Mouse (Mus musculus) MEL (cell line): ENCODE data around the gene Spz1. TPM values are rescaled to one million over a fixed set of nuclear protein-coding genes. Genes with fewer than 3 reads are reported as not detected.

Experiments used
- DNase-seq: peaks from one replicate; pipeline ENCODE4 v3.0.0; 2011; ENCODE audit warnings: low read depth, low spot score
- H3K27ac ChIP-seq: 2 replicates; pipeline ENCODE4 v1.5.1; 2012; ENCODE audit warnings: low read depth, mild to moderate bottlenecking, control low read depth, low read length, moderate library complexity; ENCODE audit not compliant: control insufficient read depth
- H3K27me3 ChIP-seq, 2 experiments: fragments of 150-350 bp in 1 of 2; sonication (generic) in 1 of 2; 2 replicates each; pipeline ENCODE4 v1.6.1; 2012; ENCODE audit warnings: low read length in 2 of 2, mild to moderate bottlenecking in 2 of 2, improper control_type of control experiment in 1 of 2, moderate library complexity in 1 of 2; ENCODE audit not compliant: insufficient read depth in 2 of 2, control insufficient read depth in 1 of 2
- H3K36me3 ChIP-seq, 2 experiments: 2 replicates each; pipeline ENCODE4 v1.6.1; 2012 to 2014; ENCODE audit warnings: low read length in 2 of 2, improper control_type of control experiment in 1 of 2, inconsistent platforms in 1 of 2, mild to moderate bottlenecking in 1 of 2; ENCODE audit not compliant: insufficient read depth in 2 of 2, control insufficient read depth in 1 of 2
- H3K4me1 ChIP-seq, 2 experiments: fragments of 150-350 bp in 1 of 2; sonication (generic) in 1 of 2; 2 replicates each; pipeline ENCODE4 v1.6.1; 2012; ENCODE audit warnings: low read length in 2 of 2, improper control_type of control experiment in 1 of 2, mild to moderate bottlenecking in 1 of 2; ENCODE audit not compliant: insufficient read depth in 2 of 2, control insufficient read depth in 1 of 2
- H3K4me3 ChIP-seq, 2 experiments: fragments of 150-350 bp in 1 of 2; sonication (generic) in 1 of 2; 2 replicates each; pipeline ENCODE4 v1.5.1; 2012; ENCODE audit warnings: low read depth in 2 of 2, low read length in 2 of 2, mild to moderate bottlenecking in 2 of 2, moderate library complexity in 2 of 2, control low read depth in 1 of 2, improper control_type of control experiment in 1 of 2; ENCODE audit not compliant: control insufficient read depth in 1 of 2, insufficient read depth in 1 of 2
- H3K79me2 ChIP-seq: 2 replicates; pipeline ENCODE4 v1.6.1; 2012; ENCODE audit warnings: mild to moderate bottlenecking, low read length, moderate library complexity; ENCODE audit not compliant: control insufficient read depth, poor library complexity, insufficient read depth
- H3K9ac ChIP-seq: 2 replicates; pipeline ENCODE4 v1.6.1; 2012; ENCODE audit warnings: low read depth, mild to moderate bottlenecking, control low read depth, low read length, moderate library complexity; ENCODE audit not compliant: control insufficient read depth, poor library complexity, severe bottlenecking
- H3K9me3 ChIP-seq: fragments of 150-350 bp; sonication (generic); replicated peaks from 2 replicates; pipeline ENCODE4 v1.6.1; 2012; ENCODE audit warnings: mild to moderate bottlenecking, low read length, improper control_type of control experiment, moderate library complexity; ENCODE audit not compliant: insufficient read depth
- CHD1 ChIP-seq: IDR thresholded peaks from 2 replicates; pipeline ENCODE4 v1.6.1; 2012; ENCODE audit warnings: low read depth, mild to moderate bottlenecking, inconsistent platforms, low read length, improper control_type of control experiment
- CTCF ChIP-seq, 3 experiments: IDR thresholded peaks in 2 of 3; conservative IDR thresholded peaks in 1 of 3; 2 replicates each; pipeline ENCODE4 v1.5.1; 2011 to 2012; ENCODE audit warnings: low read length in 3 of 3, low read depth in 2 of 3, mild to moderate bottlenecking in 2 of 3, improper control_type of control experiment in 1 of 3, inconsistent platforms in 1 of 3, mixed read lengths in 1 of 3, moderate library complexity in 1 of 3; ENCODE audit not compliant: control insufficient read depth in 1 of 3, insufficient read depth in 1 of 3, poor library complexity in 1 of 3, severe bottlenecking in 1 of 3
- E2F4 ChIP-seq: IDR thresholded peaks from 2 replicates; pipeline ENCODE4 v1.6.1; 2011; ENCODE audit warnings: low read depth, low read length, improper control_type of control experiment, borderline replicate concordance
- EP300 ChIP-seq, 2 experiments: IDR thresholded peaks; 2 replicates each; pipeline ENCODE4 v1.6.1; 2011; ENCODE audit warnings: improper control_type of control experiment in 2 of 2, low read length in 2 of 2, low read depth in 1 of 2, mild to moderate bottlenecking in 1 of 2
- GABPA ChIP-seq: IDR thresholded peaks from 2 replicates; pipeline ENCODE4 v1.6.1; 2012; ENCODE audit warnings: low read depth, mild to moderate bottlenecking, inconsistent platforms, low read length, improper control_type of control experiment, moderate library complexity
- GATA1 ChIP-seq: IDR thresholded peaks from 2 replicates; pipeline ENCODE4 v1.6.1; 2011; ENCODE audit warnings: low read depth, low read length, improper control_type of control experiment
- MEF2A ChIP-seq: IDR thresholded peaks from 2 replicates; pipeline ENCODE4 v1.6.1; 2014; ENCODE audit warnings: low read depth, mild to moderate bottlenecking, inconsistent platforms, low read length, improper control_type of control experiment; ENCODE audit not compliant: poor library complexity, insufficient replicate concordance, severe bottlenecking; ENCODE audit errors: extremely low read depth
- MXI1 ChIP-seq: IDR thresholded peaks from 2 replicates; pipeline ENCODE4 v1.6.1; 2011; ENCODE audit warnings: mild to moderate bottlenecking, low read depth, low read length, improper control_type of control experiment
- MYC ChIP-seq: IDR thresholded peaks from 2 replicates; pipeline ENCODE4 v1.6.1; 2011; ENCODE audit warnings: low read depth, mild to moderate bottlenecking, low read length, improper control_type of control experiment, moderate library complexity
- NRF1 ChIP-seq: IDR thresholded peaks from 2 replicates; pipeline ENCODE4 v1.6.1; 2014; ENCODE audit warnings: low read depth, mild to moderate bottlenecking, inconsistent platforms, low read length, improper control_type of control experiment, moderate library complexity; ENCODE audit not compliant: poor library complexity, insufficient read depth, severe bottlenecking
- POLR2A ChIP-seq, 2 experiments: IDR thresholded peaks; 2 replicates each; pipeline ENCODE4 v1.6.1; 2011 to 2012; ENCODE audit warnings: low read length in 2 of 2, mild to moderate bottlenecking in 2 of 2, control low read depth in 1 of 2, improper control_type of control experiment in 1 of 2, low read depth in 1 of 2, moderate library complexity in 1 of 2; ENCODE audit not compliant: control insufficient read depth in 1 of 2, insufficient read depth in 1 of 2, poor library complexity in 1 of 2
- TAL1 ChIP-seq: IDR thresholded peaks from 2 replicates; pipeline ENCODE4 v1.6.1; 2012; ENCODE audit warnings: mild to moderate bottlenecking, inconsistent platforms, low read length, moderate library complexity, mixed read lengths
- TCF12 ChIP-seq: IDR thresholded peaks from 2 replicates; pipeline ENCODE4 v1.6.1; 2014; ENCODE audit warnings: low read depth, mild to moderate bottlenecking, inconsistent platforms, low read length, improper control_type of control experiment, moderate library complexity
- UBTF ChIP-seq: IDR thresholded peaks from 2 replicates; pipeline ENCODE4 v1.6.1; 2012; ENCODE audit warnings: low read depth, mild to moderate bottlenecking, inconsistent platforms, low read length, improper control_type of control experiment, moderate library complexity, borderline replicate concordance; ENCODE audit not compliant: insufficient read depth
- USF2 ChIP-seq, 2 experiments: IDR thresholded peaks; 2 replicates each; pipeline ENCODE4 v1.6.1; 2011 to 2012; ENCODE audit warnings: improper control_type of control experiment in 2 of 2, low read length in 2 of 2, borderline replicate concordance in 1 of 2, inconsistent platforms in 1 of 2, low read depth in 1 of 2, mild to moderate bottlenecking in 1 of 2; ENCODE audit not compliant: insufficient read depth in 1 of 2
- ZC3H11A ChIP-seq: IDR thresholded peaks from 2 replicates; pipeline ENCODE4 v1.6.1; 2012; ENCODE audit warnings: low read depth, mild to moderate bottlenecking, inconsistent platforms, low read length, improper control_type of control experiment
- ZNF384 ChIP-seq: IDR thresholded peaks from 2 replicates; pipeline ENCODE4 v1.6.1; 2012; ENCODE audit warnings: low read depth, mild to moderate bottlenecking, inconsistent platforms, low read length, improper control_type of control experiment
- polyA plus RNA-seq, 2 experiments: library from polyadenylated mRNA; stranded (reverse) in 1 of 2; unstranded in 1 of 2; fragments of >175 nt in 1 of 2; fragments of >200 nt in 1 of 2; gene quantifications; 2 replicates each; pipeline versions ENCODE4 v1.2.1 to v1.2.4; 2012; ENCODE audit warnings: low replicate concordance in 2 of 2, low read depth in 1 of 2; ENCODE audit not compliant: insufficient read length in 2 of 2, insufficient read depth in 1 of 2, missing spikeins in 1 of 2
- total RNA-seq: library from RNA; depleted of rRNA; stranded (reverse); fragments of 300-350 nt; gene quantifications from 2 replicates; pipeline ENCODE4 v1.2.3, GENCODE M21; 2012; rRNA removed

Gene Spz1
- total and polyA plus RNA-seq, 3 experiments, result not detected

- TF ChIP-seq E2F4, result no peak
- peak; percentile 71; the same call in 1 of the 2 replicates for TF ChIP-seq MYC
- 0 out of 2 replicates have a peak, but pooled peaks have one; percentile 4 for TF ChIP-seq ZC3H11A
- TF ChIP-seq UBTF, result no peak
- TF ChIP-seq GATA1, result no peak
- peak; percentile 68; the same call in 1 of the 2 replicates for TF ChIP-seq MXI1
- peak; percentile 73 to 88 for TF ChIP-seq POLR2A (IDR thresholded peaks at IDR 0.05; ENCODE audit: control insufficient read depth in 1 of 2, insufficient read depth in 1 of 2, low read depth in 1 of 2, low read length in 2 of 2, poor library complexity in 1 of 2)
- TF ChIP-seq NRF1, result peak; percentile 96
- TF ChIP-seq MEF2A, result no peak
- no peak for TF ChIP-seq USF2 (IDR thresholded peaks at IDR 0.05; ENCODE audit: borderline replicate concordance in 1 of 2, insufficient read depth in 1 of 2, low read depth in 1 of 2, low read length in 2 of 2)
- TF ChIP-seq CTCF (IDR thresholded peaks at IDR 0.05 in 2 of 3, conservative IDR thresholded peaks at IDR 0.05 in 1 of 3; ENCODE audit: control insufficient read depth in 1 of 3, insufficient read depth in 1 of 3, low read depth in 2 of 3, low read length in 3 of 3, poor library complexity in 1 of 3, severe bottlenecking in 1 of 3), result no peak
- TF ChIP-seq ZNF384, result no peak
- no peak for TF ChIP-seq TAL1
- TF ChIP-seq TCF12, result peak; percentile 5; the same call in 1 of the 2 replicates
- TF ChIP-seq EP300 (IDR thresholded peaks at IDR 0.05; ENCODE audit: low read depth in 1 of 2, low read length in 2 of 2), result no peak
- no peak for TF ChIP-seq GABPA
- TF ChIP-seq CHD1, result no peak
These were observed 45.2 kb downstream of the Spz1 start, which contains the start of gene Zfyve16 (continued) for GRCm38 (mm10) chr13:92530721-92531211.

DNA sequence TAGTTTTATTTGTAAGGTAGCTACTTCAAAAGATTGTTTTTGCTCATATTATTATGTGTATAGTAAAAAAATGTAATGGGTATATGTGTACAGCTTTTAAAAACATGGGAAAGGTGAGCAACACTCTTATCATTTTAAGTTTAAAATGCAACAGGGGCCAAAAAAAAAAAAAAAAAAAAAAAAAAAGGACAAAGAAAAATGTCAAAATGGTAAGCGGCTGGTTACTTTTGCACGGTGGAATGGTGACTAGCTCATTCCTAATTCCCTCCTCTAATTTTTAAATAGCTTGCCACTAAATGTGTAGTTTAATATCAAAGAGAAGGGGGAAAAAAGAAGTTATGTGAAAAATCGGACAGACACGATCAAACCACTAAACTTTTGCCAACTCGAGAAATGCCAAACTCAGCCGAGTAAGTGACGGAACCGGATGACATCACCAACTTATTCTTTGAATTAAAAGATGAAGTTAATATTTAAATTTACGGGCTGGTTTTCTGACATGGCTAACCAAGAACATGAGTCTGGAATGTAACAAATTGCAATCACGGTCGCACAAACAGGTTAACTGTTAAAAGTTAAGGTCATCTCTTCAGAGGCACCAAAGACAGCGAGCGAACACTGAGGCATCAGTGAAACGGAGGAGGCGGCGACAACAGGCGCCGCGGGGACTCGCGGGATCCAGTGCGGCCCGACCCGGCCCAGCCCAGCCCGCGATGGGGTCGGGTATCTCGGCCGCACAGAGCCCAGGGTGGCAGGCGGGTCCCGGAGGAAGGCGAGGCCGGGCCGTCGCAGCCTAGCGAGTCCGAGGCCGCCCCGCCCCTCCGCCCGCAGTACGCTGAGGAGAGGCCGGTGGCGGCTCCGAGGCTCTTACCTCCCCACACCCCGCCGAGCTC lies 45.9 kb downstream of the Spz1 start:
- no peaks in the 10 kb centered on the region; a peak in 2 of 4 replicates for H3K36me3 ChIP-seq
- TF ChIP-seq ZNF384, result peak; percentile 86
- peak; percentile 37; the same call in 1 of the 2 replicates for TF ChIP-seq MXI1
- TF ChIP-seq ZC3H11A, result no peak
- TF ChIP-seq UBTF, result peak; percentile 64; the same call in 1 of the 2 replicates
- no peaks in the 10 kb centered on the region; the same call in 1 of the 2 replicates for H3K79me2 ChIP-seq
- peak; percentile 66 for DNase-seq
- peaks cover 0 to 2% of the 10 kb centered on the region in 2 experiments; a peak in 1 of 4 replicates for H3K4me1 ChIP-seq
- no peaks in the 10 kb centered on the region; a peak in 1 of 4 replicates for H3K27me3 ChIP-seq
- H3K9ac ChIP-seq, result peak overlapping the region; percentile 72
- H3K4me3 ChIP-seq, result peak overlapping the region; percentile 82 to 90
- H3K9me3 ChIP-seq, result no peaks in the 10 kb centered on the region
- peak overlapping the region; percentile 45; the same call in 1 of the 2 replicates for H3K27ac ChIP-seq

Other genes with a start within 250 kb of the Spz1 start
- gene Dhfr, start 221.4 kb downstream of the Spz1 start, total RNA-seq, result 15.7 and 16.2 TPM in 2 replicates
- 10 to 100 TPM; 17.4 to 63.1 TPM for gene Dhfr, start 221.4 kb downstream of the Spz1 start, polyA plus RNA-seq
- 14.4 and 15.0 TPM in 2 replicates for gene Msh3, start 221.2 kb downstream of the Spz1 start, total RNA-seq
- 10 to 100 TPM in 1 of 2 experiments, not detected in 1; 17.7 TPM for gene Msh3, start 221.2 kb downstream of the Spz1 start, polyA plus RNA-seq
- not detected in 2 replicates for gene Ankrd34b, start 150.3 kb downstream of the Spz1 start, total RNA-seq
- not detected for gene Ankrd34b, start 150.3 kb downstream of the Spz1 start, polyA plus RNA-seq
- gene Fam151b, start 92.2 kb downstream of the Spz1 start, total RNA-seq, result 0.12 and 0.13 TPM in 2 replicates
- gene Fam151b, start 92.2 kb downstream of the Spz1 start, polyA plus RNA-seq, result 1 to 10 TPM in 1 of 2 experiments, not detected in 1; 1.4 TPM
- 4.1 and 5.3 TPM in 2 replicates for gene Zfyve16, start 45.3 kb downstream of the Spz1 start, total RNA-seq
- 1 to 10 TPM in 1 of 2 experiments, not detected in 1; 4.5 TPM for gene Zfyve16, start 45.3 kb downstream of the Spz1 start, polyA plus RNA-seq
- gene Serinc5, start 34.9 kb upstream of the Spz1 start, total RNA-seq, result 3.9 and 4.0 TPM in 2 replicates
- gene Serinc5, start 34.9 kb upstream of the Spz1 start, polyA plus RNA-seq, result 1 to 10 TPM in 1 of 2 experiments, not detected in 1; 8.8 TPM
- not detected in 2 replicates for gene Thbs4, start 218.6 kb upstream of the Spz1 start, total RNA-seq
- gene Thbs4, start 218.6 kb upstream of the Spz1 start, polyA plus RNA-seq, result not detected